Mouse (Mus musculus): ENCODE data around the gene Sergef. TPM values are rescaled to one million over a fixed set of nuclear protein-coding genes. Genes with fewer than 3 reads are reported as not detected.

The Sergef gene
- polyA plus RNA-seq, 1 experiment from 2014 or later = 45.6 TPM

- Histone ChIP-seq H3K9ac (no peak overlapping the region), H3K4me1 (peaks cover 43% of the 10 kb centered on the region), H3K4me3 (no peak overlapping the region), H3K27me3 (replicated peaks) (no peaks in the 10 kb centered on the region), H3K27ac (peak overlapping the region; percentile 83), H3K36me3 (replicated peaks) (no peaks in the 10 kb centered on the region), H3K4me2 (no peak overlapping the region; the same call in 1 of the 2 replicates), H3K9me3 (no peaks in the 10 kb centered on the region)
- 35% methylated on average over 5 of the region's 5 CpGs for WGBS
- ATAC-seq (replicated peaks) = peak; percentile 15; the same call in 1 of the 2 replicates
Observed at GRCm38 (mm10) chr7:46421535-46421934, 218.1 kb downstream of the Sergef start.

- Histone ChIP-seq H3K27ac (no peak overlapping the region), H3K4me2 (no peak overlapping the region), H3K36me3 (replicated peaks) (no peaks in the 10 kb centered on the region), H3K4me3 (no peak overlapping the region), H3K27me3 (replicated peaks) (no peaks in the 10 kb centered on the region), H3K9ac (no peak overlapping the region), H3K9me3 (no peaks in the 10 kb centered on the region), H3K4me1 (peaks cover 29% of the 10 kb centered on the region)
- WGBS = 76% methylated on average over 16 of the region's 16 CpGs
- no peak for ATAC-seq (replicated peaks)
Observed at GRCm38 (mm10) chr7:46418102-46418622, 221.4 kb downstream of the Sergef start.

- 70% methylated on average over 7 of the region's 7 CpGs for whole genome bisulfite sequencing
- Histone ChIP-seq H3K9ac (no peak overlapping the region), H3K4me3 (no peak overlapping the region), H3K4me2 (no peak overlapping the region), H3K27me3 (replicated peaks) (no peaks in the 10 kb centered on the region), H3K9me3 (no peaks in the 10 kb centered on the region), H3K4me1 (peaks cover 22% of the 10 kb centered on the region), H3K27ac (no peak overlapping the region), H3K36me3 (replicated peaks) (no peaks in the 10 kb centered on the region)
- no peak for ATAC-seq (replicated peaks)
Observed at GRCm38 (mm10) chr7:46417467-46417866, 222.1 kb downstream of the Sergef start.

- Histone ChIP-seq H3K4me1 (peaks cover 6% of the 10 kb centered on the region; the same call in 1 of the 2 replicates), H3K9ac (no peak overlapping the region), H3K9me3 (no peaks in the 10 kb centered on the region), H3K4me3 (no peak overlapping the region), H3K4me2 (no peak overlapping the region), H3K36me3 (replicated peaks) (no peaks in the 10 kb centered on the region), H3K27me3 (replicated peaks) (no peaks in the 10 kb centered on the region), H3K27ac (no peak overlapping the region)
- no peak for ATAC-seq (replicated peaks)
- 75% methylated on average over 14 of the region's 14 CpGs for WGBS
Observed at GRCm38 (mm10) chr7:46415818-46416425, 223.7 kb downstream of the Sergef start.

GRCm38 (mm10) chr7:46413959-46414725 lies 225.5 kb downstream of the Sergef start:
- no peak for ATAC-seq (replicated peaks)
- no peak overlapping the region for H3K27ac ChIP-seq
- H3K4me3 ChIP-seq = no peak overlapping the region
- no peak overlapping the region for H3K4me2 ChIP-seq
- no peak overlapping the region for H3K9ac ChIP-seq
- H3K4me1 ChIP-seq = peaks cover 9% of the 10 kb centered on the region; the same call in 1 of the 2 replicates
- no peaks in the 10 kb centered on the region for H3K9me3 ChIP-seq
- H3K36me3 ChIP-seq (replicated peaks) = no peaks in the 10 kb centered on the region
- no peaks in the 10 kb centered on the region for H3K27me3 ChIP-seq (replicated peaks)
- 72% methylated on average over 6 of the region's 6 CpGs for WGBS

GRCm38 (mm10) chr7:46412823-46413222 lies 226.8 kb downstream of the Sergef start:
- WGBS = 72% methylated on average over 5 of the region's 5 CpGs
- Histone ChIP-seq H3K36me3 (replicated peaks) (no peaks in the 10 kb centered on the region), H3K27me3 (replicated peaks) (no peaks in the 10 kb centered on the region), H3K4me3 (no peak overlapping the region), H3K4me1 (peaks cover 7% of the 10 kb centered on the region; the same call in 1 of the 2 replicates), H3K27ac (no peak overlapping the region), H3K4me2 (no peak overlapping the region), H3K9ac (no peak overlapping the region), H3K9me3 (no peaks in the 10 kb centered on the region)
- ATAC-seq (replicated peaks) = no peak

GRCm38 (mm10) chr7:46410727-46411126 lies 228.9 kb downstream of the Sergef start:
- H3K4me3 ChIP-seq = no peak overlapping the region
- peaks cover 4% of the 10 kb centered on the region; the same call in 1 of the 2 replicates for H3K4me1 ChIP-seq
- no peaks in the 10 kb centered on the region for H3K36me3 ChIP-seq (replicated peaks)

GRCm38 (mm10) chr7:46409204-46409789 lies 230.3 kb downstream of the Sergef start:
- H3K9ac ChIP-seq = no peak overlapping the region
- no peaks in the 10 kb centered on the region for H3K9me3 ChIP-seq
- no peak overlapping the region for H3K4me3 ChIP-seq
- no peak for ATAC-seq (replicated peaks)
- peaks cover 4% of the 10 kb centered on the region; the same call in 1 of the 2 replicates for H3K4me1 ChIP-seq
- H3K4me2 ChIP-seq = no peak overlapping the region
- H3K27me3 ChIP-seq (replicated peaks) = no peaks in the 10 kb centered on the region
- 33% methylated on average over 12 of the region's 12 CpGs for WGBS
- H3K27ac ChIP-seq = no peak overlapping the region
- H3K36me3 ChIP-seq (replicated peaks) = no peaks in the 10 kb centered on the region

More at GRCm38 (mm10) chr7:46410727-46411126, 228.9 kb downstream of the Sergef start:
- ATAC-seq (replicated peaks) = no peak
- Histone ChIP-seq H3K27me3 (replicated peaks) (no peaks in the 10 kb centered on the region), H3K9ac (no peak overlapping the region), H3K27ac (no peak overlapping the region), H3K9me3 (no peaks in the 10 kb centered on the region), H3K4me2 (no peak overlapping the region)
- WGBS = 93% methylated on average over 6 of the region's 6 CpGs

- ATAC-seq (replicated peaks) = no peak
- H3K9ac ChIP-seq = no peak overlapping the region
- H3K27ac ChIP-seq = no peak overlapping the region
- no peaks in the 10 kb centered on the region for H3K36me3 ChIP-seq (replicated peaks)
- 84% methylated on average over 9 of the region's 9 CpGs for WGBS
- H3K4me3 ChIP-seq = no peak overlapping the region
- no peaks in the 10 kb centered on the region for H3K27me3 ChIP-seq (replicated peaks)
- H3K4me2 ChIP-seq = no peak overlapping the region
- peaks cover 4% of the 10 kb centered on the region; the same call in 1 of the 2 replicates for H3K4me1 ChIP-seq
- H3K9me3 ChIP-seq = no peaks in the 10 kb centered on the region
Observed at GRCm38 (mm10) chr7:46408606-46409005, 231.0 kb downstream of the Sergef start.

- WGBS = 87% methylated on average over 7 of the region's 7 CpGs
- Histone ChIP-seq H3K4me2 (no peak overlapping the region), H3K4me1 (peaks cover 28% of the 10 kb centered on the region), H3K27me3 (replicated peaks) (no peaks in the 10 kb centered on the region), H3K4me3 (no peak overlapping the region), H3K9me3 (no peaks in the 10 kb centered on the region), H3K27ac (no peak overlapping the region), H3K9ac (no peak overlapping the region), H3K36me3 (replicated peaks) (no peaks in the 10 kb centered on the region)
- ATAC-seq (replicated peaks) = no peak
Observed at GRCm38 (mm10) chr7:46404756-46405155, 234.9 kb downstream of the Sergef start.

- H3K4me3 ChIP-seq = no peak overlapping the region
- H3K36me3 ChIP-seq (replicated peaks) = no peaks in the 10 kb centered on the region
- no peak overlapping the region for H3K4me2 ChIP-seq
- H3K27ac ChIP-seq = no peak overlapping the region
- peaks cover 33% of the 10 kb centered on the region for H3K4me1 ChIP-seq
- no peaks in the 10 kb centered on the region for H3K9me3 ChIP-seq
- 81% methylated on average over 15 of the region's 15 CpGs for WGBS
- H3K27me3 ChIP-seq (replicated peaks) = no peaks in the 10 kb centered on the region
- ATAC-seq (replicated peaks) = no peak
- H3K9ac ChIP-seq = no peak overlapping the region
Observed at GRCm38 (mm10) chr7:46403616-46404485, 235.8 kb downstream of the Sergef start.

All from midbrain, embryonic 15.5 days (tissue).